Mouse (Mus musculus): Measurements from ENCODE around the gene Tomm40l.
"Not testable (repeated sequence)": the region's sequence is repeated elsewhere in the genome, so short reads cannot be mapped to it uniquely, and the experiment has no call there.

Gene Tomm40l

DNA sequence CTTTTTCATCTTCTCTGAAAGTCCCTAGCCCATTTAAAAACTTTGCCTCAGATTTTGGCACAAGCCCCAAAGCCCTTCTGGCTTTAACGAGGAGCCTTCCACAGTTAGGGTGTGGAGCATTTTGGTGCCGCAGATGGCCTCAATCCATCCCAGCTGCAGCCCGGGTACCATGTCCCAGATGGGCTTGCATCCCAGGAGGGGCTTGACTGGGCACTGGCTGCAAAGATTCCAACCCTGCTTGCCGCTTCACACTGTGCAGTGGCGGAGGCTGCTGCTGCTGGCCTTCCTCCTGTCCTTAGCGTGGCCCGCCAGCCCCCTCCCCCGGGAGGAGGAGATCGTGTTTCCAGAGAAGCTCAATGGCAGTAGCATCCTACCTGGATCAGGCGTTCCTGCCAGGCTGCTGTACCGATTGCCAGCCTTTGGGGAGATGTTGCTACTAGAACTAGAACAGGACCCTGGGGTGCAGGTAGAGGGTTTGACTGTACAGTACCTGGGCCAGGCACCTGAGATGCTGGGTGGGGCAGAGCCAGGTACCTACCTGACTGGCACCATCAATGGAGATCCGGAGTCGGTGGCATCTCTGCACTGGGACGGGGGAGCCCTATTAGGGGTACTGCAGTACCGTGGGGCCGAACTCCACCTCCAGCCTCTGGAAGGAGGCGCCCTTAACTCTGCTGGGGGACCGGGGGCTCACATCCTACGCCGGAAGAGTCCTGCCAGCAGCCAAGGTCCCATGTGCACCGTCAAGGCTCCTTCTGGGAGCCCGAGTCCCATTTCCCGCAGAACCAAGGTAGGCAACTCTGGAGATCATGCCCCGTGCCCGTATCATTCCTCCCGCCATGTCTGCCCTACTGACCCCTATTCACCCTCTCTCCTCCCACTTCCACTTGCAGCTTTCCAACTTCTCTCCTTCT, 28.6 kb upstream of the Tomm40l start, which contains the start of gene Ndufs2:
Ndufs2 (minus strand) TSS at position 709 of the 914 bp plus-strand sequence.
- intact Hi-C loops (cut with DNase I): no loop called here

DNA sequence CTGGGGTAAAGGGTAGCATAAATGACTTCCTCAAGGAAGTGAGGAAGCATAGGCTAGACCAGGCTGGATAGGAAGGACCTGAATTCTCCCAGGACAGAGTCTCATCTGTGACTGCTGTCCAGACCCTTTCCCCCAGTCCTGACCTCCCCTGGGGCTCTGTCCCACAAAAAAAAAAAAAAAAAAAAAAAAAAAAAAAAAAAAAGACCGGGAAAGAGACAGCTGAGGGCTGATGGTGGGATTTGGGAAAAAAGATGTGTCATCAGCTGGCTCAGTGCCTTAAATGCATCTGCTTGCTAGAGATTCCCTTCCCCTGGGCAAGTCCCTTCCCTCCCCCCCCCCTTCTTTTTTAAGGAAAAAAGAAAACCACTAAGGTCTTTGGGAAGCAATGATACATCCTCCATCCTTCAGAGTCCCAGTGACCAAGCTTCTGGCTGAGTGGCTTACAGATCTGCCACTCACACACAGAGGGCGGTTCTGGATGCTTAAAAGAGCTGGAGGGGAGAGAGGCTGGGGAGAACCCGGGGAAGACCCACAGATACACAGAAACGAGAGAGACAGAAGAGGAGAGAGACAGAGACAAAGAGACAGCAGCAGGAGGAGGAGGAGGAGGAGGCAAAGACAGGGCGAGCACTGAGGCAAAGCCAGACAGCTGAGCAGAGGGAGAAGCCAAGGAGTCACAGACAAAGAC, 27.7 kb upstream of the Tomm40l start, which contains the start of gene Adamts4:
Adamts4 (plus strand) TSS at position 509 of the 688 bp plus-strand sequence.
- intact Hi-C loops (cut with DNase I): no loop called here

DNA sequence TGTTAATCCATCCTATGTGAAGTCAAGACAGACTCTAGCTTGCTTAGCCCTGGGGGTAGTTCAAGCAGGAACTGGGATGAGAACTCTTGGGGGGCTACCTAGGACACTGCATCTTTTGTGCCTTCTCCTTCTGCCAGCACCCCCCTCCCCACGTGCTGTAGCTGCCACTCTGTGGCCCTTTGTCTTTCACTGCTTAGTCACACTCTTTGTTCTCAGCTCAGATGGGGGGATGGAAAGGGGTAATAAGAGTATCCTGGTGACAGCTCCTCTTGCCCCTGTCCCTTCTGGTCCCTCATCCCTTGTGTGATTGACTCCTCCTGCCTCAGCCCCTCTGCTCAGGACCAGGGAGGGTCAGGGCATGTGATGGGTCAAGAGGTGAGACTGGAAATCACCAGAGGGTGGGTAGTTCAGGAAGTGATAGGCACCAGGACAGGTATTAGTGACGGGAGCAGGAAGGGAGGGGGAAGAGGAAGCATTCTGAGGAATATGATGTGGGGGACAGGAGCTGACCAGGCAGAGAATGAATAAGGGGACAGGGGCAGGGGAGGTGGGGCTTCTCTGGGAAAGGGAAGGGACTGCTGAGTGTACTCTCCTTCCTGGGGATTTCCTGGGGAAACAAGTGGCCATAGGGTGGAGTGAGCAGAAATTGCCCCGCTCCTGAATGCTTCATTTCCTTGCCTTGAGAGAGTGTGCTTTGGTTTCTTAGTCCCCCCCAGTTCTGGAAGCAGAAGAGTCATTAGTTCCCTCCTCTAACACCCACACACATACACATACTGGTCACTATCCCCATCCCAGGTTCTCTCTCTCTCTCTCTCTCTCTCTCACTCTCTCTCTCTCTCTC, 26.3 kb upstream of the Tomm40l start:
- intact Hi-C loops (cut with DNase I): no loop called here

DNA sequence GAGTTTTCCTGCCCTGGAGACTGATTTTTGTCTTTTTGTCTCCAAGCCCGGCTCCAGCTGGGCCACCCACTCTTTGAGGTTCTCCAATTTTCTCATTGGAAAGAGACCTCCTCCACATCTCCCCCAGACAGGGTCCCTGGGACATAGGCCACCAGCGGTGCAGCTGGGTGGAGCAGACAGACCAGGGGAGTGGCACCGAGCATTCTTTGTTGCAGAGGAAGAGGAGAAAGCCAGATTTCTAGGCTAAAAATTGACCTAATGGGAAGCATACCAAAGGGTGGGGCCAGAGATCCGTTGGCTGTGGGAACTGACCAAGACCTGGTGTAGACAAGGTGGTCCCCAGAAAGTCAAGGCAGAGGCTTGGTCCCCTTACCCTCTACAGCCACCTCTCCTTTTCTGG, 25.6 kb upstream of the Tomm40l start:
- intact Hi-C loops (cut with DNase I): no loop called here

DNA sequence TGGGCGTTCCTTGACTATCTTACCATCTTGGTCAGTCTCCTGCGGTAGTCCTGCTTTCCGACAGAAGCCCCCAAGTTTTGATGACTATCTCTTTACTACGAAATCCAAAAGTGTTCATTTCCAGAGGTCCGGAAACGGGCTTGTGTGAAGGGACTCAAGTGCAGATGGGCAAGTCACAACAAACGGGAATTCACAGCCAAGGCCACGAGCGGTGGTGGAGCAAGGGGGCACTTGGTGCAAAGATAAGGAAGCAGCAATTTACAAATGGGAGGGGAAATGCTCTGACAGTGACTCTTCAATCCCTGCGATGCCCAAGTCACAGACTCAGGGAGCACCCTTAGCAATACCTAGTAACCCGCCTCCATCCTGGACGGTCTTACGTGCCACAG, 25.1 kb upstream of the Tomm40l start:
- intact Hi-C loops (cut with DNase I): no loop called here

DNA sequence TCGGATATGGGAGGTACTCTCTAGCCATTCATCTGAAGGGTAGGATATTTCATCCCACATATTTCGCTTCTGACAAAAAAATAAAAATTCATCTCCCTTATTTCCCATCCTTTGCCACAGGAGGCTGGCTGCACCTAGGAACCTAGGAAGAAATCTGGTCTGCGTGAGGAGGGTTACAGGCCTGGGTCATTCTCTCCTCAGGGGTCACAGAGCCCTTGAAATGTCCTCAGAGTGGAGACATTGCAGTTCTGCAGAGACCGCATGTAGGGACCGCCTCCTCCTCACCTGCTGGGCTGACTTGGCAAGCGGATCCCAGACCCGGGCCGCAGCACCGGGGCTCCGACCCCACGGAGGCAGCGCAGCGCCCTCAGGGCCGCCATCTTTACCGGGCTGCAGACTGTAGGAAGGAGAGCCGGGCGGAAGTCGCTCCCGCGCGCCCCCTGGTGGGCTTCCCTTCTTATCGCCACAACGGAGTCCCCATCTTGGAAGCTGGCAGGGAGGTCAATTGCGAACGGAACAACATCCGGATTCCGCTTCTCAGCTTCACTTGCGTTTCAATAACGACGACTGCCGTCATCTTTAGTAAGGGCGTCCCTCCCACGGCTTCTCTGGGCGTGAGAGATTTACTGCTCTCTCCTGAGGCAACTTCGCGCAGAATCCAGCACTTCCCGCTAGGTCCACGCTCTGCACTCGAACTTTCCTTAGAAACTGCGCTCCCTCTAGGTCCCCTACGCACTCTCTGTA, 24.6 kb upstream of the Tomm40l start:
- intact Hi-C loops (cut with DNase I): no loop called here

DNA sequence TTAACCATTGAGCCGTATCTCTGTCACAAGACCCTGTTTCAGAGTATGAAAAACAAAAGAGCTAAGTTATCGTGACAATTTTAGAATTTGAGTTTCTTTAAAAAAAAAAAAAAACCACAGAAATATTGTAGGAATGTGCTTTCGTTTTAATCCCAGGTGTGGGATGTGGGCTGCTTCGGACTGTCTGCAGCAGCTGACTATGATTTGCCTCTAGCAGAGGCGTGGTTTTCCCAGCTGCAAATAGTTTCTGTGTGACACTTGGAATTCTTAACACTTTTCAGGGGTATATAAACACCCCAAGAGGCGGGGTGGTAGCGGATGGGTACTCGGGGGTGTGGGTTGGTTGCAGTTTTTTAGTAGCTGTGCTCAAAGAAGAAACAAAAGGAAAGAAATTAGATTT, 23.0 kb upstream of the Tomm40l start:
- intact Hi-C loops (cut with DNase I): no loop called here

DNA sequence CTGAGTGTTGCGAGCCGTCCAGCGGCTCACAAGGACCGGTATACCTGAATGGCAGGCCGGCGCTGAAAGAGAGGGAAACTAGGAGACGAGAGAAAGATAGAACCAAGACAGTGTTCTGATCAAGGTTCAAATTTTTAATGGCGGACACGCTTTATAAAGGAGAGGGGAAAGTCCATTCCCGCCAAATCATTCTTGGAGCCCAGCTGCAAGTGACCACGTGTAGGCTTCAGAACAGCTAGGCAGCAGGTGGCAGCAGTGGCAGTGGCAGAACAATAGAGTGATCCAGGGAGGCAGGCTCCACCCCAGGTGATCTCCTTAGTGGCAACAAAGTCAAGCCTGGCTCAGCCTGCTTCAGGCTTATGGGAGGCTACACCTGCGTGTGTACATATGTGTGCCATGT, 19.6 kb upstream of the Tomm40l start:
- intact Hi-C loops (cut with DNase I): not testable (repeated sequence)

DNA sequence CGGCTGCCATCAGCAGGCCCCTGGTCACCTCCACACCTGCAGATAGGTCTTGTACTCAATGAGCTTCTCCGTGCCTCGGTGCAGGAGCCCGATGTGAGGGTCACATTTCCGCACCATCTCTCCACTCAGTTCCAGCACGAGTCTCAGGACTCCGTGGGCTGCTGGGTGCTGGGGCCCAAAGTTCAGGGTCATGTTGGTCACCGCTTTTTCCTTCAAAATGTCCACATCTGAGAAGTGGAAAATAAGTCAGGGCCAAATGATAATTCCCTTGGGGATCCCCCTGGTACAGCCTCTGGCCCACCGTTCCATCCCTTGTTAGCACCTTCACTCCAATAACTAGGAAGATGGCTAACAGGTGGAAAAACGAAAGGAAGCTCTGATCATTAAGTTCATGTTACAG, 18.6 kb upstream of the Tomm40l start:
- intact Hi-C loops (cut with DNase I): no loop called here

DNA sequence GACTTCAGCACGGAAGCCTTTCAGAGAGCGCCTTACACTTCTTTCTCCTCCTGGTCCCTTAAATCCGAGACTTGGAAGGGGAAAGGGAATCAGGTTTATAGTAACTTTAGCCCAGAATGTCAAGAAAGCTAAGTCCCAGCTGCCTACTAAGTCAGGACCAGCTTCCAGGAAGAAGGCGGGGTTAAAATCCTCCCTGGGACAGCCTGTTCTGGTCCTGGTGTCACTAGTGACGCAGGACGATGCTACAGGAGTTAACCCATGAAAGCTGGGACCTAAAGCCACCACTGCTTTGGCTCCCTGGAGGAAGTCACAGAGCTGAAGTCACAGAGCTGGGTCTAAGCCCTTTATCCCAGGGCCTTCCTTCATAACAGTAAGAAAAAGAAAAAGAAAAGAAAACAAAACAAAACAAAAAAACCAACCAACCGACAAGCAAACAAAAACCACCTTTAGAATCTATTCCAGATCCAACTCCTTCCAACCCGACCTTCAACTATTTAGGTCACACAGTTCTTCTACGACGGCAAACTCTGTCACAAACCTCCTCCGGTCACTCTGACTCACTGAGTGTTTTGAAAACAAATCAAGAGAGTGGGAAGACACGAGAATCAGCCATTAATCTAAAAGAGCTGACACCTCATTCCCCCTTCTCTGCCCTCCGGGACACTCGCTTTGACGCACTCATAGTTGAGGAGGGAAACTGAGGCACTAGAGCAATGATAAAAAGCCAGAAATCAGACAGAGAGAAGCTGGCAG, 17.9 kb upstream of the Tomm40l start:
- intact Hi-C loops (cut with DNase I): loop anchor here (2.0 kb wide), 1 partner anchor 15 kb away; the partner anchor contains the start of gene Apoa2

DNA sequence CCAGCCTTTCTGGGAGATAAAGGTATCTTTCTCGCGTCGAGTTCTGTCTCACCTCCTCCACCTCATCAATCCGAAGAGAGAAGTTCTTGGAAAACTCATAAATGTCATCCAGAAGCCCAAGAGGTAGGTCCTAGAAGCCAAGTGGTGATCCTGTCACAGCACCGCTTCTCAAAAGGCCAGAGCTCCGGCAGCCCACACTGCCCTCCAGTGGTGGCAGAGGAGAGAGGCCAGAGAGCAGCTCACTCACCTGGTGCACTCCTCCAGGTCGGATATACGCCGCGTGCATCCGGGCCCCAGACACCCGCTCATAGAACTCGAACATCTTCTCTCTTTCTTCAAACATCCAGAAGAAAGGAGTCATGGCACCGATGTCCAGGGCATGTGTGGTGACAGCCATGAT, 16.1 kb upstream of the Tomm40l start:
- intact Hi-C loops (cut with DNase I): loop anchor here (2.0 kb wide), 1 partner anchor 14 kb away; the partner anchor contains the start of gene Apoa2

DNA sequence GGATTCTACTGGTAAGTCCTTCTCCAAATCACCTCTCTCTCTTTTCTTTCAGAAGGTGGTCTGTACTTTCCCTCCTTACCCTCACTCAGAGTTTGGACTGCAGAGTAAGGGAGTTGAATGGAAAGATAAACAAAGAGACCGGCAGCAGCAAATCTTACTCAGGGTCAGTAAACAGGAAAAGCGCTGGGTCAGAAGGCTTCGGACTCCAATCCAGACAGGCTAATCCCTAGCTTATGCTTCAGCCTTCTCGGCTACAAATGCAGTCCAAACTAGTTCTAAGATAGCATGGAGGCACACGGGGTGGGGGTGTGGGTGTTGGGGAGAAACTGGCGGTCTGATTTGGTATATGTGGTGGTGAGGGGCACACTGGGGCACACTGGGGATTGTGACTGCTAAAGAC, 15.1 kb upstream of the Tomm40l start:
- intact Hi-C loops (cut with DNase I): no loop called here

DNA sequence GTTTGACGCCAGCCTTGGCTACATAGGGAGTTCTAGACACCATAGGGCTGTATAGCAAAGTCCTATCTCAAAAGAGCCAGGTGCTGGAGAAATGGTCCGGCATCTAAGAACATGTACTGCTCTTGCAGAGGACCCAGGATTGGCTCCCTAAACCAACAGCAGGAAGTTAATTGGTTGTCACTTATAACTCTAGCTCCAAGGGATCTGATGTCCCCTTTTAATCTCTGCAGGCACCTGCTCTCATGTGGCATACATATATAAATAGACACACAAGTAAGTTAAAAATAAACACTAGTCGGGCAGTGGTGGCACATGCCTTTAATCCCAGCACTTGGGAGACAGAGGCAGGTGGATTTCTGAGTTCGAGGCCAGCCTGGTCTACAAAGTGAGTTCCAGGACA, 13.5 kb upstream of the Tomm40l start:
- intact Hi-C loops (cut with DNase I): no loop called here

DNA sequence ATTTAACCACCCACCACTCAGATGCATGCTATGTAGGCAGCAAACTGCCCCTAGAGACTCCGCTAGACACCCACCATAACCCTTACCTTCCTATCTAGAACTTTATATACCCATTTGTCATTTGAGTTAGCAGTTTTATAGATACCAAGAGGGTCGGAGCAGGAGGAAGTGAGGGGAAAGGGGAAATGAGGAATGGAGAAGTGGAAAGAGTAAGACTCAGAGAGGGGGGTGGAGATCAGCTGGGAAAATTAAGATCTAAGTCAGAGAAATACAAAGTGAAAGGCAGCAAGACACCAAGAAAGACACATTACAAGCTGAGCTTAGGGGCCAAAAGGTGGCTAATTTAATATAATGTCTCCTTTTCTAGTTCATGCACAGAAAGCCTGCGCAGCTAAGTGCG, 12.2 kb upstream of the Tomm40l start:
- intact Hi-C loops (cut with DNase I): no loop called here

DNA sequence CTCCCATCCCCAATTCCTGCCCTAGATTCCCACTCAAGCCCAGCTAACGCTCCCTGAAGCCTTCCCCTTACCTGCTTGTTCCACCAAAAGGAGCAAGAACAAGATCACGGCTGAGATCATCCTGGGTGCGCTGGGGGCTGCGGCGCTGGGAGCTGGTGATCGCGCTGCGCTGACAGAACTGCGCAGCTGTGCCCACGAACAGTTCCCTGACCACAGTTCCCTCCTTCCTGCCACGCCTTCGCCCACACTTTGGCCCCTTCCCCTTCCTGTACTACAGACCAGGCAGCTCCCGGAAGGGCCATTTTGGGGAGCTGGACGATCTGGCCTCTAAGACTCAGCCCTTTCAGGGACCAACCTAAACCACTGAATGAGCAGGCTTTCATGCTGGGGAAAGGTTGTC, 11.8 kb upstream of the Tomm40l start, which contains the start of gene Fcer1g:
Fcer1g (minus strand) TSS at position 240 of the 400 bp plus-strand sequence.
- intact Hi-C loops (cut with DNase I): no loop called here

DNA sequence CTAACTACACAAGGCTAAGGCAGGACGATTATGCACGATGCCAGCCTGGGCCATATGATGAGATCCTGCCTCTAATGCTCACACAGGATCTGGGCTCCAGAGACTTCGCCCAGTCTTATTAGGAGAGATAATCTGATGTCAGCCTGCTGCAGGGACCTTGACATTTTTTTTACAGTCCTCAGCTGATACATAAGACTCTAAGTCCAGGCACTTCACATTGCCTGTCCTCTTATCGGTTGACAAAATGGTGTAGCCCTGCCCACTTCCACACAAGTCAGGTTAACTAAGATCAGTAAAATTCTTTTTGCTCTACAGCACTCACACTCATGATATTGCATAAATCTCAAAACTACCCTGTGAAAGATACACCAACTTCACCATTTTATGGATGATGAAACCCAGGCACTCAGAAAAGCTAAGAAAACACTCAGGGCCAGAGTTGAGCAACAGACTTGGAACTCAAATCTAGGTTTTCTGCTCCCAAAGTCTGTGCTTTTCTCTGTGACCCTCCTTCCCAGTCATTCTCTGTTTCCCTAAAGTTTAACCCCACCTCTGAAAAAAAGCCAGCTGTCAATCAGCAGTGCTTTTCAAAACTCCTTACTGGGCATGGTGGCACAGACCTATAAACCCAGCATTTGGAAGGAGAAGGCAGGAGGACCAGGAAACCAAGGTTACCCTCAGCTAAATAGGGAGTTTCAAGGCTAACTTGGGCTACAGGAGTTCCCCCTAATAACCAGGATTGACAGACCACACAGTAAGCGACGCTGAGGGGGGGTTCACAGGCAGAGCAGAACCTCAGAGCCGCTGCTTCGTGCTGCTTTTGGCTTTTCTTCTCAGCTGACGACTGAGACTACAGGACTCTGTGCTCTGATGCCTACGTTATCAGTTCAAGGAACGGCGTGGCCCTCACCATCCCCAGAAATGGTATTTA, 10.8 kb upstream of the Tomm40l start:
- intact Hi-C loops (cut with DNase I): no loop called here

DNA sequence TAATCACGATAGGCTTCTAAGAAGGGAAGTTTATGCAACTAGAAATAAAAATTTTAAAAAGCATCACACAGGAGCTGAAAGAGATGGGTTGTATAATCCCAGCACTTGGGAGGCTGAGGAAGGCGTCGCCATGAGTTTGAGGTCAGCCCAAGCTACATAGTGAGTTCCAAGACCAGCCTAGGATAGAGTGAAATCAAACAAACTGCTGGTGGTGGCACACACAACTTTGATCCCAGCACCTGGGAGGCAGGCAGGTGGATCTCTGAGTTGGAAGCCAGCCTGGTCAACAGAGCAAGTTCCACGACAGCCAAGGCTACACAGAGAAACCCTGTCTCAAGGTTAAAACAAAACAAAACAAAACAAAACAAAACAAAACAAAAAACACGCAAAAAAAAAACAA, 10.0 kb upstream of the Tomm40l start:
- intact Hi-C loops (cut with DNase I): no loop called here

DNA sequence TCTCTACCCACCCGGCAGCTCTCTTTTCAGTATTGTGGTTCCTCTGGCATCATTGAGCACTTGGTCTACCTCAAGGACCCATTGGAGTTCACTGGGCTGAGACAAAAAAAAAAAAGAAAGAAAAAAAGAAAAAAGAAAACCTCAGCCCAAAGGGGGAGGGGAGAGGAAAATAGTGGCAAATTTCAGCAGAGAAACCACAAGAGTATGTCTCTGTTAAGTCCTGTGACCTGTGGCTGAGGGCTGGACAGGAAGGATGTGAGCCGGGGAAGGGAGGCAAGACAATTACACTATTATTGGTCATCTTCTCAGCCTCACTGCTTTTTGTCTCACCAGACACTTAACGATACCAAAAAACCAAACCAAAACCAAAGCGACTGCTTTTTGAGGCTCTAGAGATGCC, 9.5 kb upstream of the Tomm40l start:
- intact Hi-C loops (cut with DNase I): no loop called here

DNA sequence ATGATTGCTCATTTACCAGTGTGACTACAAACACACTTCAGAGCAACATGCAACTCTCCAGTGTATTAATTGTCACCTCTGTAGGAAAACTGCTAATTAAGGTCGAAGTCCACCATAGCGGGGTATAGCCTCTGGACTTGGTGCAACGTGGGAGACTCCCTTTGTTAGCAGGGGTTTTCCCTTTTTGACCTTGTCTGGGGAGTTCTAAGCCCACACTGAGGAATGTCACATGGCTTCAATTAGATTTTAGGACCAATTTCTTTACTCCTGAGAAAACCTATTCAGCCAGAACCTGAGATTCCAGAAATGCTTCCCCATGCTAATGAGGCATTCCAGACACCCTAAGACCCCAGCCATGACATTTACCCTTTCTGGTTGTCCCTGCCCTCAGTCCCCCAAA, 7.9 kb upstream of the Tomm40l start:
- intact Hi-C loops (cut with DNase I): no loop called here
